In genomic region chr1:42923924-42924323, GRCm38 (mm10) we compare ENCODE assay signal across 25 mouse cellular contexts. TPM values are rescaled to one million over a fixed set of nuclear protein-coding genes. Genes with fewer than 3 reads are reported as not detected.
A peak's percentile ranks its signal among the peaks of the same experiment; 100 is the strongest.
DNase-seq lines count a peak whose midpoint lies in the region; ATAC-seq and TF ChIP-seq lines count a peak whose summit lies in the region.
"Had no signal": no experiment of that assay in that cellular context is flagged by ENCODE, and none has a peak within 500 bp of the region (broad histone marks: within the 10 kb centered on the region; RNA-seq: fewer than 3 reads in every experiment).

No protein-coding gene starts in this region.

- 32% methylated on average over 5 of the region's 5 CpGs for WGBS in hindbrain, embryonic 14.5 days
- WGBS in hindbrain, embryonic 12.5 days: 53% methylated on average over 5 of the region's 5 CpGs
- 21% methylated on average over 5 of the region's 5 CpGs for WGBS in hindbrain, postnatal 0 days
- WGBS in midbrain, postnatal 0 days: 19% methylated on average over 5 of the region's 5 CpGs

- H3K27me3 ChIP-seq in hindbrain, embryonic 14.5 days (ENCODE audit: control insufficient read depth, insufficient read depth, low read length): no peaks in the 10 kb centered on the region
- no peaks in the 10 kb centered on the region for H3K27me3 ChIP-seq in hindbrain, embryonic 12.5 days
- H3K27me3 ChIP-seq in hindbrain, postnatal 0 days (ENCODE audit: insufficient read depth, low read length): no peaks in the 10 kb centered on the region
- H3K27me3 ChIP-seq in midbrain, postnatal 0 days (ENCODE audit: insufficient read depth, low read length): no peaks in the 10 kb centered on the region
- H3K27me3 ChIP-seq: intestine, embryonic 15.5 days; neural tube, embryonic 15.5 days; stomach, embryonic 15.5 days had no signal

- H3K9me3 ChIP-seq in hindbrain, embryonic 14.5 days (ENCODE audit: control insufficient read depth, low read length): peaks cover 4% of the 10 kb centered on the region; the same call in 1 of the 2 replicates
- H3K9me3 ChIP-seq in hindbrain, embryonic 12.5 days (replicated peaks): no peaks in the 10 kb centered on the region
- H3K9me3 ChIP-seq in hindbrain, postnatal 0 days (ENCODE audit: low read length): no peaks in the 10 kb centered on the region
- no peaks in the 10 kb centered on the region for H3K9me3 ChIP-seq in midbrain, postnatal 0 days (ENCODE audit: low read length)
- H3K9me3 ChIP-seq: heart, embryonic 10.5 days; intestine, embryonic 15.5 days; neural tube, embryonic 15.5 days; stomach, embryonic 15.5 days had no signal

- DNase-seq in cerebellum, postnatal 10 days: peak; percentile 23 to 27
- DNase-seq in cerebellum, postnatal 25 days: no peak
- no peak for DNase-seq in hindbrain, embryonic 14.5 days (ENCODE audit: low spot score)
- DNase-seq in hindbrain, postnatal 0 days (ENCODE audit: low spot score): peak; percentile 63
- peak; percentile 73 for DNase-seq in midbrain, postnatal 0 days (ENCODE audit: low spot score)
- DNase-seq in frontal cortex, adult 2 months (ENCODE audit: extremely low spot score in 1 of 2, low spot score in 1 of 2): no peak
- no peak for DNase-seq in urinary bladder, postnatal 10 days (ENCODE audit: low spot score)
- DNase-seq: adrenal gland, postnatal 25 days; cerebellum, adult 11-12 months; gastrocnemius, postnatal 10 days; heart, postnatal 4 days; kidney, adult 9 months; kidney, postnatal 14 days; liver, postnatal 0 days; right cerebral cortex, adult 18-20 months; right cerebral cortex, postnatal 4 days; thymus, postnatal 36 days had no signal

- H3K4me3 ChIP-seq in hindbrain, embryonic 14.5 days (replicated peaks; ENCODE audit: low read length): no peak overlapping the region
- H3K4me3 ChIP-seq in hindbrain, embryonic 12.5 days: no peak overlapping the region
- H3K4me3 ChIP-seq in hindbrain, postnatal 0 days (ENCODE audit: low read length): no peak overlapping the region
- H3K4me3 ChIP-seq in midbrain, postnatal 0 days (ENCODE audit: low read depth, low read length): no peak overlapping the region
- H3K4me3 ChIP-seq: heart, embryonic 10.5 days; intestine, embryonic 15.5 days; neural tube, embryonic 15.5 days; stomach, embryonic 15.5 days had no signal

- no peak for TF ChIP-seq CTCF in hindbrain, postnatal 0 days (IDR thresholded peaks at IDR 0.05; ENCODE audit: low read depth)
- TF ChIP-seq CTCF in midbrain, postnatal 0 days (IDR thresholded peaks at IDR 0.05): no peak

- H3K9ac ChIP-seq in hindbrain, embryonic 14.5 days: 0 out of 2 replicates have a peak overlapping the region, but pooled peaks have one; percentile 28
- H3K9ac ChIP-seq in hindbrain, embryonic 12.5 days: no peak overlapping the region
- no peak overlapping the region for H3K9ac ChIP-seq in hindbrain, postnatal 0 days (replicated peaks; ENCODE audit: low read length)
- H3K9ac ChIP-seq in midbrain, postnatal 0 days (replicated peaks; ENCODE audit: low read length, poor library complexity, severe bottlenecking): no peak overlapping the region
- H3K9ac ChIP-seq: intestine, embryonic 15.5 days; liver, postnatal 0 days; neural tube, embryonic 15.5 days; stomach, embryonic 15.5 days had no signal

- no peaks in the 10 kb centered on the region for H3K36me3 ChIP-seq in hindbrain, embryonic 14.5 days (replicated peaks; ENCODE audit: control insufficient read depth, insufficient read depth)
- H3K36me3 ChIP-seq in hindbrain, embryonic 12.5 days: no peaks in the 10 kb centered on the region
- H3K36me3 ChIP-seq in hindbrain, postnatal 0 days (ENCODE audit: insufficient read depth, low read length): no peaks in the 10 kb centered on the region
- H3K36me3 ChIP-seq in midbrain, postnatal 0 days (ENCODE audit: insufficient read depth, low read length): no peaks in the 10 kb centered on the region
- H3K36me3 ChIP-seq: heart, embryonic 10.5 days; intestine, embryonic 15.5 days; neural tube, embryonic 15.5 days; stomach, embryonic 15.5 days had no signal

- peaks cover 4% of the 10 kb centered on the region; the same call in 1 of the 2 replicates for H3K4me1 ChIP-seq in hindbrain, embryonic 14.5 days (replicated peaks; ENCODE audit: control insufficient read depth, insufficient read depth, low read length)
- peaks cover 5% of the 10 kb centered on the region; the same call in 1 of the 2 replicates for H3K4me1 ChIP-seq in hindbrain, embryonic 12.5 days
- no peaks in the 10 kb centered on the region for H3K4me1 ChIP-seq in hindbrain, postnatal 0 days (ENCODE audit: insufficient read depth, low read length)
- H3K4me1 ChIP-seq in midbrain, postnatal 0 days (ENCODE audit: insufficient read depth, low read length): peaks cover 8% of the 10 kb centered on the region
- H3K4me1 ChIP-seq: heart, embryonic 10.5 days; intestine, embryonic 15.5 days; stomach, embryonic 15.5 days had no signal

- no peak for ATAC-seq in hindbrain, embryonic 14.5 days (ENCODE audit: low FRiP score)
- no peak for ATAC-seq in hindbrain, embryonic 12.5 days (ENCODE audit: low FRiP score)
- peak; percentile 81 for ATAC-seq in hindbrain, postnatal 0 days
- ATAC-seq in midbrain, postnatal 0 days (ENCODE audit: low FRiP score): peak; percentile 68
- ATAC-seq: intestine, embryonic 15.5 days; liver, postnatal 0 days; lung, postnatal 0 days had no signal

- no peak overlapping the region for H3K4me2 ChIP-seq in hindbrain, embryonic 14.5 days (replicated peaks)
- no peak overlapping the region for H3K4me2 ChIP-seq in hindbrain, embryonic 12.5 days (replicated peaks)
- no peak overlapping the region for H3K4me2 ChIP-seq in hindbrain, postnatal 0 days (ENCODE audit: low read depth, low read length)
- H3K4me2 ChIP-seq in midbrain, postnatal 0 days (ENCODE audit: low read depth, low read length, poor library complexity, severe bottlenecking): no peak overlapping the region
- H3K4me2 ChIP-seq: intestine, embryonic 15.5 days; neural tube, embryonic 15.5 days; stomach, embryonic 15.5 days had no signal

- H3K27ac ChIP-seq in hindbrain, embryonic 14.5 days: no peak overlapping the region
- no peak overlapping the region for H3K27ac ChIP-seq in hindbrain, embryonic 12.5 days
- H3K27ac ChIP-seq in hindbrain, postnatal 0 days: no peak overlapping the region
- 0 out of 2 replicates have a peak overlapping the region, but pooled peaks have one; percentile 38 for H3K27ac ChIP-seq in midbrain, postnatal 0 days (ENCODE audit: low read depth, low read length)
- H3K27ac ChIP-seq: heart, embryonic 10.5 days; intestine, embryonic 15.5 days; neural tube, embryonic 15.5 days; stomach, embryonic 15.5 days had no signal

RNA-seq across cellular contexts. Expression of gene Gpr45, which starts 28.7 kb away (rescaled TPM):
- 11.5 and 12.5 TPM in 2 replicates for polyA plus RNA-seq in hindbrain, embryonic 14.5 days (2014; fragmentation: Nextera tagmentation; extraction: Ambion mirVana)
- polyA plus RNA-seq in hindbrain, embryonic 12.5 days (2016; fragmentation: Nextera tagmentation; extraction: Ambion mirVana): 15.0 and 17.6 TPM in 2 replicates
- 14.6 and 19.9 TPM in 2 replicates for total RNA-seq in hindbrain, postnatal 0 days (2014; rRNA removed)
- polyA plus RNA-seq in hindbrain, postnatal 0 days (2015; fragmentation: Nextera tagmentation; extraction: Ambion mirVana): 8.4 and 10.4 TPM in 2 replicates
- total RNA-seq in midbrain, postnatal 0 days (2014; rRNA removed): 18.5 and 20.4 TPM in 2 replicates
- polyA plus RNA-seq in midbrain, postnatal 0 days (2015; fragmentation: Nextera tagmentation; extraction: Ambion mirVana): 10.0 and 11.1 TPM in 2 replicates
- 9.7 and 12.4 TPM in 2 replicates for polyA plus RNA-seq in frontal cortex, adult 2 months (2012; rRNA removed)
- total RNA-seq: granulocyte monocyte progenitor cell, adult 5-6 weeks; liver, adult 2 months had no signal
- polyA plus RNA-seq: liver, adult 2 months had no signal

Comparison
In these comparisons a context has a peak if more than half of its experiments do, and no peak if none do; other contexts are left out.
1. DNase-seq: peak in cerebellum, postnatal 10 days (2 of 2), hindbrain, postnatal 0 days (single experiment) and midbrain, postnatal 0 days (single experiment); none in cerebellum, postnatal 25 days (0 of 2), hindbrain, embryonic 14.5 days (single experiment), frontal cortex, adult 2 months (0 of 2) and urinary bladder, postnatal 10 days (single experiment).
2. ATAC-seq: peak in hindbrain, postnatal 0 days (single experiment) and midbrain, postnatal 0 days (single experiment); none in hindbrain, embryonic 14.5 days (single experiment) and hindbrain, embryonic 12.5 days (single experiment).